Mouse (Mus musculus): ENCODE measurements around the gene Ccnyl1. TPM values are rescaled to one million over a fixed set of nuclear protein-coding genes. Genes with fewer than 3 reads are reported as not detected.

Gene Ccnyl1
- total RNA-seq, 2 experiments from 2014 or later, result 16.9 to 17.6 TPM

GRCm38 (mm10) chr1:64691581-64691980 lies 1.3 kb downstream of the Ccnyl1 start:
- intact Hi-C loops (cut with DNase I), result loop anchor here (1.0 to 5.0 kb wide), 2 partner anchors 72 to 159 kb away; partner anchors contain the start of gene Creb1

GRCm38 (mm10) chr1:64695156-64695555 lies 4.9 kb downstream of the Ccnyl1 start:
- intact Hi-C loops (cut with DNase I), result no loop called here
- no peak for DNase-seq (ENCODE audit: low spot score)

More at GRCm38 (mm10) chr1:64691581-64691980, 1.3 kb downstream of the Ccnyl1 start:
- no peak for DNase-seq (ENCODE audit: low spot score)

GRCm38 (mm10) chr1:64701780-64702179 lies 11.5 kb downstream of the Ccnyl1 start:
- intact Hi-C loops (cut with DNase I), result no loop called here
- no peak for DNase-seq (ENCODE audit: low spot score)

- intact Hi-C loops (cut with DNase I), result loop anchor here (5.0 kb wide), 2 partner anchors 302 to 1048 kb away; no protein-coding TSS in a partner anchor
- DNase-seq (ENCODE audit: low spot score), result no peak
These were observed 15.0 kb downstream of the Ccnyl1 start for GRCm38 (mm10) chr1:64705230-64705629.

GRCm38 (mm10) chr1:64706610-64707009 lies 16.4 kb downstream of the Ccnyl1 start:
- intact Hi-C loops (cut with DNase I), result loop anchor here (5.0 kb wide), 2 partner anchors 301 to 1049 kb away; no protein-coding TSS in a partner anchor
- DNase-seq (ENCODE audit: low spot score), result no peak

- intact Hi-C loops (cut with DNase I), result loop anchor here (1.0 to 5.0 kb wide), 3 partner anchors 93 to 1053 kb away; partner anchors contain the start of gene Mettl21a
These were observed 19.6 kb downstream of the Ccnyl1 start for GRCm38 (mm10) chr1:64709891-64710290.

GRCm38 (mm10) chr1:64712006-64712760 lies 21.9 kb downstream of the Ccnyl1 start:
- intact Hi-C loops (cut with DNase I), result no loop called here
- no peak for DNase-seq (ENCODE audit: low spot score)

More at GRCm38 (mm10) chr1:64709891-64710290, 19.6 kb downstream of the Ccnyl1 start:
- no peak for DNase-seq (ENCODE audit: low spot score)

- intact Hi-C loops (cut with DNase I), result loop anchor here (5.0 kb wide), 1 partner anchor 272 kb away; no protein-coding TSS in a partner anchor
- no peak for DNase-seq (ENCODE audit: low spot score)
These were observed 25.2 kb downstream of the Ccnyl1 start for GRCm38 (mm10) chr1:64715458-64715857.

GRCm38 (mm10) chr1:64716589-64717304 lies 26.5 kb downstream of the Ccnyl1 start:
- DNase-seq (ENCODE audit: low spot score), result no peak
- intact Hi-C loops (cut with DNase I), result loop anchor here (2.0 to 5.0 kb wide), 2 partner anchors 202 to 271 kb away; no protein-coding TSS in a partner anchor

GRCm38 (mm10) chr1:64717504-64717903 lies 27.2 kb downstream of the Ccnyl1 start:
- no peak for DNase-seq (ENCODE audit: low spot score)
- intact Hi-C loops (cut with DNase I), result loop anchor here (2.0 to 5.0 kb wide), 2 partner anchors 201 to 270 kb away; no protein-coding TSS in a partner anchor

- intact Hi-C loops (cut with DNase I), result no loop called here
These were observed 30.9 kb downstream of the Ccnyl1 start for GRCm38 (mm10) chr1:64721034-64721587.

GRCm38 (mm10) chr1:64730046-64730445 lies 39.8 kb downstream of the Ccnyl1 start:
- intact Hi-C loops (cut with DNase I), result no loop called here
- DNase-seq (ENCODE audit: low spot score), result no peak

More at GRCm38 (mm10) chr1:64721034-64721587, 30.9 kb downstream of the Ccnyl1 start:
- DNase-seq (ENCODE audit: low spot score), result no peak

GRCm38 (mm10) chr1:64731341-64732020 lies 41.2 kb downstream of the Ccnyl1 start:
- intact Hi-C loops (cut with DNase I), result no loop called here

GRCm38 (mm10) chr1:64732161-64732560 lies 41.9 kb downstream of the Ccnyl1 start:
- intact Hi-C loops (cut with DNase I), result no loop called here
- no peak for DNase-seq (ENCODE audit: low spot score)

More at GRCm38 (mm10) chr1:64731341-64732020, 41.2 kb downstream of the Ccnyl1 start:
- no peak for DNase-seq (ENCODE audit: low spot score)

- intact Hi-C loops (cut with DNase I), result no loop called here
- no peak for DNase-seq (ENCODE audit: low spot score)
These were observed 42.5 kb downstream of the Ccnyl1 start for GRCm38 (mm10) chr1:64732637-64733200.

- no peak for DNase-seq (ENCODE audit: low spot score)
- intact Hi-C loops (cut with DNase I), result no loop called here
These were observed 43.4 kb downstream of the Ccnyl1 start for GRCm38 (mm10) chr1:64733453-64734245.

GRCm38 (mm10) chr1:64734771-64735750 lies 44.8 kb downstream of the Ccnyl1 start:
- intact Hi-C loops (cut with DNase I), result loop anchor here (5.0 kb wide), 1 partner anchor 57 kb away; no protein-coding TSS in a partner anchor
- DNase-seq (ENCODE audit: low spot score), result no peak

Measured in heart, postnatal 25 days (tissue).